Mouse (Mus musculus) forebrain, embryonic 12.5 days (tissue): ENCODE measurements around the gene Tusc2. TPM values are rescaled to one million over a fixed set of nuclear protein-coding genes. Genes with fewer than 3 reads are reported as not detected.

Experiments
- ATAC-seq: fragments of 200-750 bp; cut with Nextera tagmentation; 2 replicates; pipeline ENCODE4 v1.8.0; 2017; ENCODE audit warnings: moderate TSS enrichment; ENCODE audit not compliant: low FRiP score
- H3K27ac ChIP-seq: fragments of 300-500 bp; sonication (generic); 2 replicates; pipeline ENCODE4 v1.5.1; 2016; ENCODE audit warnings: mild to moderate bottlenecking
- H3K27me3 ChIP-seq: fragments of 300-500 bp; sonication (generic); 2 replicates; pipeline ENCODE4 v1.6.1; 2016; ENCODE audit warnings: mild to moderate bottlenecking
- H3K36me3 ChIP-seq: fragments of 300-500 bp; sonication (generic); replicated peaks from 2 replicates; pipeline ENCODE4 v1.6.1; 2016; ENCODE audit warnings: mild to moderate bottlenecking
- H3K4me1 ChIP-seq: fragments of 300-500 bp; sonication (generic); 2 replicates; pipeline ENCODE4 v1.6.1; 2016
- H3K4me2 ChIP-seq: fragments of 300-500 bp; sonication (generic); 2 replicates; pipeline ENCODE4 v1.6.1; 2016; ENCODE audit warnings: mild to moderate bottlenecking, moderate library complexity
- H3K4me3 ChIP-seq: fragments of 300-500 bp; sonication (generic); replicated peaks from 2 replicates; pipeline ENCODE4 v1.5.1; 2016; ENCODE audit warnings: mild to moderate bottlenecking
- H3K9ac ChIP-seq: fragments of 300-500 bp; sonication (generic); 2 replicates; pipeline ENCODE4 v1.6.1; 2016; ENCODE audit warnings: mild to moderate bottlenecking
- H3K9me3 ChIP-seq: fragments of 300-500 bp; sonication (generic); 2 replicates; pipeline ENCODE4 v1.6.1; 2016
- WGBS: fragments of 180-500 bp; shearing (Covaris S2); methylation state at CpG from one replicate; pipeline ENCODE4 v1.1.7; 2016; 5-methylcytosine and 5-hydroxymethylcytosine counted together
- polyA plus RNA-seq: library from polyadenylated mRNA; unstranded; fragments of >200 nt; fragmentation: Nextera tagmentation; extraction: Ambion mirVana; gene quantifications from 2 replicates; pipeline ENCODE4 v1.2.1, GENCODE M21; 2016

Tusc2 gene
- polyA plus RNA-seq, 1 experiment from 2014 or later, result 77.2 TPM

- H3K27me3 ChIP-seq, result peaks cover 53% of the 10 kb centered on the region
- H3K9me3 ChIP-seq, result no peaks in the 10 kb centered on the region
- H3K9ac ChIP-seq, result no peak overlapping the region
- H3K36me3 ChIP-seq, result peaks cover 15% of the 10 kb centered on the region
- H3K4me2 ChIP-seq, result no peak overlapping the region
- H3K4me3 ChIP-seq, result no peak overlapping the region
- no peak overlapping the region for H3K27ac ChIP-seq
- peaks cover 37% of the 10 kb centered on the region for H3K4me1 ChIP-seq
- no peak for ATAC-seq
- 79% methylated on average over 5 of the region's 5 CpGs for WGBS
Measured at GRCm38 (mm10) chr9:107547957-107548356, 15.1 kb upstream of the Tusc2 start.

- H3K4me2 ChIP-seq, result no peak overlapping the region
- H3K36me3 ChIP-seq, result peaks cover 11% of the 10 kb centered on the region
- H3K4me3 ChIP-seq, result no peak overlapping the region
- peaks cover 44% of the 10 kb centered on the region for H3K4me1 ChIP-seq
- no peaks in the 10 kb centered on the region for H3K9me3 ChIP-seq
- H3K27ac ChIP-seq, result no peak overlapping the region
- ATAC-seq, result no peak
- H3K9ac ChIP-seq, result no peak overlapping the region
- WGBS, result 90% methylated on average over 10 of the region's 10 CpGs
- peaks cover 59% of the 10 kb centered on the region for H3K27me3 ChIP-seq
Measured at GRCm38 (mm10) chr9:107548820-107549219, 14.2 kb upstream of the Tusc2 start.

GRCm38 (mm10) chr9:107549297-107550074 is 13.6 kb upstream of the Tusc2 start:
- no peak overlapping the region for H3K27ac ChIP-seq
- H3K27me3 ChIP-seq, result peaks cover 59% of the 10 kb centered on the region
- H3K9ac ChIP-seq, result no peak overlapping the region
- H3K36me3 ChIP-seq, result peaks cover 4% of the 10 kb centered on the region
- no peak for ATAC-seq
- H3K4me3 ChIP-seq, result no peak overlapping the region
- no peak overlapping the region for H3K4me2 ChIP-seq
- H3K9me3 ChIP-seq, result no peaks in the 10 kb centered on the region
- H3K4me1 ChIP-seq, result peaks cover 47% of the 10 kb centered on the region
- 90% methylated on average over 20 of the region's 20 CpGs for WGBS

GRCm38 (mm10) chr9:107550491-107551116 is 12.5 kb upstream of the Tusc2 start:
- peaks cover 53% of the 10 kb centered on the region for H3K4me1 ChIP-seq
- no peak for ATAC-seq
- H3K9me3 ChIP-seq, result no peaks in the 10 kb centered on the region
- no peaks in the 10 kb centered on the region for H3K36me3 ChIP-seq
- no peak overlapping the region for H3K27ac ChIP-seq
- H3K27me3 ChIP-seq, result peaks cover 59% of the 10 kb centered on the region
- H3K9ac ChIP-seq, result 0 out of 2 replicates have a peak overlapping the region, but pooled peaks have one; percentile 51
- WGBS, result 26% methylated on average over 23 of the region's 23 CpGs
- peak overlapping the region; percentile 40 for H3K4me3 ChIP-seq
- H3K4me2 ChIP-seq, result peak overlapping the region; percentile 61

GRCm38 (mm10) chr9:107551117-107551889 is 11.8 kb upstream of the Tusc2 start, which contains the start of gene Rassf1:
Rassf1 (plus strand) TSS chr9:107551555.
- H3K4me2 ChIP-seq, result peak within 1 kb of the TSS; percentile 61
- peaks cover 59% of the 10 kb centered on the region for H3K27me3 ChIP-seq
- 1% methylated on average over 63 of the region's 63 CpGs for WGBS
- H3K4me1 ChIP-seq, result peaks cover 58% of the 10 kb centered on the region
- 0 out of 2 replicates have a peak, but pooled peaks have one; percentile 2 for ATAC-seq
- peak within 1 kb of the TSS; percentile 51 for H3K9ac ChIP-seq
- H3K9me3 ChIP-seq, result no peaks in the 10 kb centered on the region
- peak within 1 kb of the TSS; percentile 40 for H3K4me3 ChIP-seq
- H3K27ac ChIP-seq, result 0 out of 2 replicates have a peak within 1 kb of the TSS, but pooled peaks have one; percentile 4
- no peaks in the 10 kb centered on the region for H3K36me3 ChIP-seq

GRCm38 (mm10) chr9:107551890-107552355 is 11.1 kb upstream of the Tusc2 start:
- H3K27me3 ChIP-seq, result peaks cover 59% of the 10 kb centered on the region

GRCm38 (mm10) chr9:107552690-107553393 is 10.2 kb upstream of the Tusc2 start:
- H3K9ac ChIP-seq, result no peak overlapping the region
- H3K27ac ChIP-seq, result no peak overlapping the region
- peaks cover 57% of the 10 kb centered on the region for H3K27me3 ChIP-seq
- peaks cover 55% of the 10 kb centered on the region for H3K4me1 ChIP-seq
- no peak for ATAC-seq
- WGBS, result 78% methylated on average over 5 of the region's 5 CpGs
- H3K4me3 ChIP-seq, result peak overlapping the region; percentile 63; the same call in 1 of the 2 replicates
- peaks cover 9% of the 10 kb centered on the region for H3K36me3 ChIP-seq
- no peaks in the 10 kb centered on the region for H3K9me3 ChIP-seq
- H3K4me2 ChIP-seq, result peak overlapping the region; percentile 82

More at GRCm38 (mm10) chr9:107551890-107552355, 11.1 kb upstream of the Tusc2 start:
- ATAC-seq, result no peak
- 0 out of 2 replicates have a peak overlapping the region, but pooled peaks have one; percentile 4 for H3K27ac ChIP-seq
- WGBS, result 7% methylated on average over 8 of the region's 8 CpGs
- peak overlapping the region; percentile 61 for H3K4me2 ChIP-seq
- H3K9me3 ChIP-seq, result no peaks in the 10 kb centered on the region
- H3K9ac ChIP-seq, result peak overlapping the region; percentile 51
- peak overlapping the region; percentile 40 for H3K4me3 ChIP-seq
- H3K4me1 ChIP-seq, result peaks cover 58% of the 10 kb centered on the region
- H3K36me3 ChIP-seq, result 0 out of 2 replicates have a peak, but pooled peaks cover under 1% of the 10 kb centered on the region

GRCm38 (mm10) chr9:107553541-107554318 is 9.3 kb upstream of the Tusc2 start:
- peaks cover 55% of the 10 kb centered on the region for H3K4me1 ChIP-seq

GRCm38 (mm10) chr9:107554319-107554825 is 8.7 kb upstream of the Tusc2 start:
- peaks cover 55% of the 10 kb centered on the region for H3K4me1 ChIP-seq

More at GRCm38 (mm10) chr9:107553541-107554318, 9.3 kb upstream of the Tusc2 start:
- Histone ChIP-seq H3K9me3 (no peaks in the 10 kb centered on the region), H3K36me3 (peaks cover 18% of the 10 kb centered on the region), H3K27me3 (peaks cover 48% of the 10 kb centered on the region), H3K4me3 (peak overlapping the region; percentile 63), H3K9ac (peak overlapping the region; percentile 80), H3K27ac (peak overlapping the region; percentile 92), H3K4me2 (peak overlapping the region; percentile 82)
- ATAC-seq, result peak; percentile 78
- WGBS, result 5% methylated on average over 37 of the region's 37 CpGs

GRCm38 (mm10) chr9:107555031-107555457 is 8.0 kb upstream of the Tusc2 start:
- Histone ChIP-seq H3K4me2 (peak overlapping the region; percentile 82), H3K9ac (peak overlapping the region; percentile 80), H3K4me1 (peaks cover 55% of the 10 kb centered on the region), H3K4me3 (peak overlapping the region; percentile 63), H3K9me3 (no peaks in the 10 kb centered on the region), H3K36me3 (peaks cover 31% of the 10 kb centered on the region), H3K27me3 (peaks cover 35% of the 10 kb centered on the region), H3K27ac (peak overlapping the region; percentile 92)
- WGBS, result under 1% methylated on average over 23 of the region's 23 CpGs
- peak; percentile 39 for ATAC-seq

More at GRCm38 (mm10) chr9:107554319-107554825, 8.7 kb upstream of the Tusc2 start:
- H3K27me3 ChIP-seq, result peaks cover 42% of the 10 kb centered on the region
- peak overlapping the region; percentile 80 for H3K9ac ChIP-seq
- peaks cover 25% of the 10 kb centered on the region for H3K36me3 ChIP-seq
- H3K27ac ChIP-seq, result peak overlapping the region; percentile 92
- under 1% methylated on average over 51 of the region's 53 CpGs for WGBS
- H3K9me3 ChIP-seq, result no peaks in the 10 kb centered on the region
- peak overlapping the region; percentile 63 for H3K4me3 ChIP-seq
- ATAC-seq, result peak; percentile 92
- peak overlapping the region; percentile 82 for H3K4me2 ChIP-seq
